In the genomic region with DNA sequence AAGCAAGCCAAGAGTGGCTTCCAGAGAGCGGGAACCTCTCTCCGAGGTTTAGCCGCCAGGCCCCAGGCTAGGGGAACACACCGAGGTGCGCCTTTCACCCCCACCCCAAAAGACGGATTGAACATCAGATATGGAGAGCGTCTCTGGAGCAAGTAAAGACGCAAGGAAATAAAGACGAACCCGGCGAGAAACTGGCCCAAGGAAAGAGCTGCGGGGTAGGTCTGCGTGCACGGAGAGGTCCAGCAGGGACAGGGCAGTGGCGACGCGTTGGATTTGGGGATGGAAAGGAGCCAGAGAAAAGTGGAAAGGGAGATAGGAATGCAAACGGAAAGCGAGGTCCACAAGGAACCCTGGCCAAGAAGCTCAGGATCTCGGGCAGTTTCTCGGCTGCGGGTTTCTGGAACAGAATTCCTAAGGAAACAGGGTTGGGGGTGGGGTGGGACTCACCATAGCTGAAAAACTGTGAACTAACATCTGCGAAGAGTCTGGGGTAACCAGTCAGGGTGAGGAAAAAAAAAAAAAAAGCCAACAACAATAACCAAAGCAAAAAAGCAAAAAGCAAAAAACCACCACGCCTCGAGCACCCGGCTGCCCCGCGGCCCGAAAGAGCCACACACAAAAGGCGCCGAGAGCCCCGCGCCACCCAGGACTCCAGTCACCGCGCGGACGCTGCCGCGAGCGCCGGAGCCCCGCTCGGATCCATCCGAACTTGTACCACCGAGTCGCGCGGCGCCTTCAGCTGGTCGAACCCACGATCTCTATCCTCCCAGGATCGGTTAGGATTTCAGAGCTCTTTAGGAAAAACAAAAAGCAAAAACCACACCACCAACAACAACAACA, we compare ENCODE assay signal across 8 mouse cellular contexts. TPM values are rescaled to one million over a fixed set of nuclear protein-coding genes. Genes with fewer than 3 reads are reported as not detected.
DNase-seq lines count a peak whose midpoint lies in the region; ATAC-seq and TF ChIP-seq lines count a peak whose summit lies in the region.

No protein-coding gene starts in this region.

- DNase-seq in cerebellum, adult 2 months, result peak in 1 of 2 experiments; percentile 54
- no peak for DNase-seq in cerebellum, adult 11-12 months
- DNase-seq in urinary bladder, adult 2 months (ENCODE audit: low spot score), result peak; percentile 28
- no peak for DNase-seq in urinary bladder, postnatal 36 days (ENCODE audit: low spot score in 2 of 2)
- no peak for DNase-seq in right cerebral cortex, postnatal 36 days (ENCODE audit: low spot score in 2 of 2)
- no peak for DNase-seq in cerebellum, adult 9-11 months
- no peak for DNase-seq in urinary bladder, postnatal 10 days (ENCODE audit: low spot score)

- H3K27ac ChIP-seq in cerebellum, adult 2 months (ENCODE audit: insufficient read depth, low read length), result no peak overlapping the region
- H3K27ac ChIP-seq in limb, embryonic 12.5 days, result peak overlapping the region; percentile 90

- H3K4me1 ChIP-seq in cerebellum, adult 2 months (ENCODE audit: control insufficient read depth, insufficient read depth, low read length), result 0 out of 2 replicates have a peak, but pooled peaks cover 5% of the 10 kb centered on the region
- H3K4me1 ChIP-seq in limb, embryonic 12.5 days (replicated peaks), result peaks cover 39% of the 10 kb centered on the region

- 2% methylated on average over 52 of the region's 52 CpGs for WGBS in cerebellum, adult 2 months
- WGBS in limb, embryonic 12.5 days, result under 1% methylated on average over 52 of the region's 52 CpGs

- H3K27me3 ChIP-seq in cerebellum, adult 2 months (ENCODE audit: control insufficient read depth, insufficient read depth, low read length), result peaks cover 4% of the 10 kb centered on the region; the same call in 1 of the 2 replicates
- peaks cover 81% of the 10 kb centered on the region for H3K27me3 ChIP-seq in limb, embryonic 12.5 days

- H3K4me3 ChIP-seq in cerebellum, adult 2 months (replicated peaks; ENCODE audit: insufficient read depth, low read depth, low read length), result peak overlapping the region; percentile 1
- H3K4me3 ChIP-seq in limb, embryonic 12.5 days (replicated peaks), result peak overlapping the region; percentile 56

- peak overlapping the region; percentile 83 for H3K9ac ChIP-seq in limb, embryonic 12.5 days (replicated peaks)

- H3K4me2 ChIP-seq in limb, embryonic 12.5 days, result peak overlapping the region; percentile 77

- no peak for TF ChIP-seq CTCF in cerebellum, adult 2 months (IDR thresholded peaks at IDR 0.05; ENCODE audit: borderline replicate concordance, insufficient read depth, low read depth, low read length)

- ATAC-seq in limb, embryonic 12.5 days (ENCODE audit: insufficient number of reproducible peaks, insufficient read depth, low FRiP score, low TSS enrichment, low read depth), result no peak

- no peaks in the 10 kb centered on the region for H3K36me3 ChIP-seq in limb, embryonic 12.5 days

- TF ChIP-seq POLR2A in cerebellum, adult 2 months (IDR thresholded peaks at IDR 0.05; ENCODE audit: borderline replicate concordance, insufficient read depth, low read length), result no peak

- no peaks in the 10 kb centered on the region for H3K9me3 ChIP-seq in limb, embryonic 12.5 days

RNA-seq across cellular contexts. Expression of a gene that starts 8.4 kb away (rescaled TPM):
- polyA plus RNA-seq in cerebellum, adult 2 months (2012; rRNA removed), result 5.1 and 6.9 TPM in 2 replicates
- polyA plus RNA-seq in urinary bladder, adult 2 months (2012; rRNA removed), result 0.74 and 0.84 TPM in 2 replicates
- 10.1 and 11.3 TPM in 2 replicates for polyA plus RNA-seq in limb, embryonic 12.5 days (2016; fragmentation: Nextera tagmentation; extraction: Ambion mirVana)
